Mouse (Mus musculus): ENCODE data around the gene Tut1. TPM values are rescaled to one million over a fixed set of nuclear protein-coding genes. Genes with fewer than 3 reads are reported as not detected.

Gene Tut1
- polyA plus RNA-seq (2015; fragmentation: Nextera tagmentation; extraction: Ambion mirVana) = 19.9 and 22.3 TPM in 2 replicates

- Histone ChIP-seq H3K9me3 (replicated peaks; ENCODE audit: low read length) (no peaks in the 10 kb centered on the region), H3K27ac (peak within 1 kb of the TSS; percentile 51), H3K4me2 (ENCODE audit: low read length) (peak within 1 kb of the TSS; percentile 80), H3K9ac (ENCODE audit: low read depth, low read length) (peak within 1 kb of the TSS; percentile 70), H3K4me3 (replicated peaks; ENCODE audit: low read depth, low read length) (peak within 1 kb of the TSS; percentile 77), H3K36me3 (ENCODE audit: insufficient read depth, low read length) (peaks cover 43% of the 10 kb centered on the region), H3K4me1 (replicated peaks; ENCODE audit: insufficient read depth, low read length) (no peaks in the 10 kb centered on the region), H3K27me3 (ENCODE audit: insufficient read depth, low read length) (no peaks in the 10 kb centered on the region)
- TF ChIP-seq CTCF (IDR thresholded peaks at IDR 0.05; ENCODE audit: low read depth) = no peak
- peak; percentile 99 for DNase-seq (ENCODE audit: low spot score)
- ATAC-seq (replicated peaks; ENCODE audit: low FRiP score, low read depth) = peak; percentile 92
- WGBS = 4% methylated on average over 46 of the region's 46 CpGs
Measured at GRCm38 (mm10) chr19:8953135-8954039, at the start of gene Tut1. Gene Tut1, plus strand, starts transcription at chr19:8953847.

GRCm38 (mm10) chr19:8908531-8908930 is 45.1 kb upstream of the Tut1 start:
- no peak for TF ChIP-seq CTCF (IDR thresholded peaks at IDR 0.05; ENCODE audit: low read depth)
- no peak for ATAC-seq (replicated peaks; ENCODE audit: low FRiP score, low read depth)

GRCm38 (mm10) chr19:8911810-8912209 is 41.8 kb upstream of the Tut1 start:
- Histone ChIP-seq H3K27ac (no peak overlapping the region), H3K27me3 (ENCODE audit: insufficient read depth, low read length) (no peaks in the 10 kb centered on the region), H3K36me3 (ENCODE audit: insufficient read depth, low read length) (peaks cover 91% of the 10 kb centered on the region), H3K9ac (ENCODE audit: low read depth, low read length) (no peak overlapping the region), H3K9me3 (replicated peaks; ENCODE audit: low read length) (no peaks in the 10 kb centered on the region), H3K4me1 (replicated peaks; ENCODE audit: insufficient read depth, low read length) (no peaks in the 10 kb centered on the region), H3K4me3 (replicated peaks; ENCODE audit: low read depth, low read length) (no peak overlapping the region), H3K4me2 (ENCODE audit: low read length) (no peak overlapping the region)
- ATAC-seq (replicated peaks; ENCODE audit: low FRiP score, low read depth) (no peak), DNase-seq (ENCODE audit: low spot score) (no peak)
- TF ChIP-seq CTCF (IDR thresholded peaks at IDR 0.05; ENCODE audit: low read depth) = no peak
- 83% methylated on average over 5 of the region's 5 CpGs for WGBS

More at GRCm38 (mm10) chr19:8908531-8908930, 45.1 kb upstream of the Tut1 start:
- H3K4me3 ChIP-seq (replicated peaks; ENCODE audit: low read depth, low read length) = no peak overlapping the region
- no peak overlapping the region for H3K27ac ChIP-seq
- no peaks in the 10 kb centered on the region for H3K9me3 ChIP-seq (replicated peaks; ENCODE audit: low read length)
- no peak overlapping the region for H3K4me2 ChIP-seq (ENCODE audit: low read length)
- no peak overlapping the region for H3K9ac ChIP-seq (ENCODE audit: low read depth, low read length)
- 88% methylated on average over 6 of the region's 6 CpGs for WGBS
- no peaks in the 10 kb centered on the region for H3K4me1 ChIP-seq (replicated peaks; ENCODE audit: insufficient read depth, low read length)
- DNase-seq (ENCODE audit: low spot score) = no peak
- H3K27me3 ChIP-seq (ENCODE audit: insufficient read depth, low read length) = no peaks in the 10 kb centered on the region
- peaks cover 79% of the 10 kb centered on the region for H3K36me3 ChIP-seq (ENCODE audit: insufficient read depth, low read length)

GRCm38 (mm10) chr19:8914212-8914611 is 39.4 kb upstream of the Tut1 start:
- no peak for ATAC-seq (replicated peaks; ENCODE audit: low FRiP score, low read depth)
- Histone ChIP-seq H3K27ac (no peak overlapping the region), H3K36me3 (ENCODE audit: insufficient read depth, low read length) (peaks cover 71% of the 10 kb centered on the region), H3K4me2 (ENCODE audit: low read length) (no peak overlapping the region), H3K27me3 (ENCODE audit: insufficient read depth, low read length) (no peaks in the 10 kb centered on the region), H3K9me3 (replicated peaks; ENCODE audit: low read length) (no peaks in the 10 kb centered on the region), H3K4me3 (replicated peaks; ENCODE audit: low read depth, low read length) (no peak overlapping the region), H3K4me1 (replicated peaks; ENCODE audit: insufficient read depth, low read length) (no peaks in the 10 kb centered on the region), H3K9ac (ENCODE audit: low read depth, low read length) (no peak overlapping the region)
- no peak for DNase-seq (ENCODE audit: low spot score)
- WGBS = 95% methylated on average over 3 of the region's 3 CpGs
- TF ChIP-seq CTCF (IDR thresholded peaks at IDR 0.05; ENCODE audit: low read depth) = no peak

GRCm38 (mm10) chr19:8919000-8919399 is 34.6 kb upstream of the Tut1 start:
- peaks cover 7% of the 10 kb centered on the region; the same call in 1 of the 2 replicates for H3K4me1 ChIP-seq (replicated peaks; ENCODE audit: insufficient read depth, low read length)
- DNase-seq (ENCODE audit: low spot score) = no peak
- no peaks in the 10 kb centered on the region for H3K9me3 ChIP-seq (replicated peaks; ENCODE audit: low read length)
- H3K27me3 ChIP-seq (ENCODE audit: insufficient read depth, low read length) = no peaks in the 10 kb centered on the region
- no peak overlapping the region for H3K9ac ChIP-seq (ENCODE audit: low read depth, low read length)
- peaks cover 27% of the 10 kb centered on the region for H3K36me3 ChIP-seq (ENCODE audit: insufficient read depth, low read length)
- no peak overlapping the region for H3K27ac ChIP-seq
- ATAC-seq (replicated peaks; ENCODE audit: low FRiP score, low read depth) = no peak
- 92% methylated on average over 3 of the region's 3 CpGs for WGBS
- H3K4me3 ChIP-seq (replicated peaks; ENCODE audit: low read depth, low read length) = no peak overlapping the region
- no peak for TF ChIP-seq CTCF (IDR thresholded peaks at IDR 0.05; ENCODE audit: low read depth)
- no peak overlapping the region for H3K4me2 ChIP-seq (ENCODE audit: low read length)

GRCm38 (mm10) chr19:8919684-8920072 is 34.0 kb upstream of the Tut1 start:
- H3K4me2 ChIP-seq (ENCODE audit: low read length) = peak overlapping the region; percentile 63
- peaks cover 7% of the 10 kb centered on the region; the same call in 1 of the 2 replicates for H3K4me1 ChIP-seq (replicated peaks; ENCODE audit: insufficient read depth, low read length)
- 0 out of 2 replicates have a peak overlapping the region, but pooled peaks have one; percentile 72 for H3K4me3 ChIP-seq (replicated peaks; ENCODE audit: low read depth, low read length)
- no peak overlapping the region for H3K9ac ChIP-seq (ENCODE audit: low read depth, low read length)
- H3K27ac ChIP-seq = peak overlapping the region; percentile 91
- ATAC-seq (replicated peaks; ENCODE audit: low FRiP score, low read depth) (no peak), DNase-seq (ENCODE audit: low spot score) (no peak)
- H3K9me3 ChIP-seq (replicated peaks; ENCODE audit: low read length) = no peaks in the 10 kb centered on the region
- no peaks in the 10 kb centered on the region for H3K27me3 ChIP-seq (ENCODE audit: insufficient read depth, low read length)
- peaks cover 20% of the 10 kb centered on the region for H3K36me3 ChIP-seq (ENCODE audit: insufficient read depth, low read length)
- TF ChIP-seq CTCF (IDR thresholded peaks at IDR 0.05; ENCODE audit: low read depth) = no peak
- 61% methylated on average over 6 of the region's 6 CpGs for WGBS

Measured in kidney, postnatal 0 days (tissue).